Mouse (Mus musculus) CH12F3 (cell line): ENCODE measurements around the gene Ube2e3.

Experiments used
- in situ Hi-C: fragments of 300-500 bp; cut with MboI; formaldehyde crosslinking; loops from 2 replicates; pipeline ENCODE4 v1.14.3; 2020; ENCODE audit warnings: low sequenced_read_pairs

Gene Ube2e3

GRCm38 (mm10) chr2:78882068-78882467, 14.1 kb downstream of the Ube2e3 start:
- in situ Hi-C loops: no loop called here

DNA sequence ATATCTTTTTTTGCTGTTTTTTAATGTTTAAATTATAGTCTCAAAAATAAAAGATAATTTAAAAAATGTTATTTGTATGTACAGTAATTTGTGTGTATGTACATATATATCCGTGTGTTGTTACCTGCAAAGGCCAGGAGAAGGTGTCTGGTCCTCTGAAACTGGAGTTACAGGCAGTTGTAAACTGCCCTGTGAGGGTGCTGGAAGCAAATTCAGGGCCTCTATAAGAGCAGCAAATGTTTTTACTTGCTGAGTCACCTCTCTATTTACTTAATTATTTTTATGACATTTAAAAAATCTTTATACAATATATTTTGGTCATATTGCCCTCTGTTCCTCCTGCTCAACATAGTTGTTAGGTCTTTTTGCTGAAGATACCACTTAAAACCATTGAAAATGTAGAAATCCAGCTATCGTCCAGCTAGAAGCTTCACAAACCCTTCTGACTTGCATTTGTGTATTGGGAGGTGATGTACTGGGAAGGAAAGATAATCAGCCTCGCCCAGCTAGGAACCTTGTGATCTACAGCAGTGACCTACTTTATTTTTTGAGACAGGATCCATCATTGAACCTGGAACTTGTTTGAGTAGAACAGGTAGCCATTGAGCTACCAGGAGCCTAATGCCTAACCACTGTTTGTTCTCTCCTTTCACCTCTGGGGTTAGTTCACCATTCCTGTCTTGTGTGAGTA, 15.0 kb downstream of the Ube2e3 start:
- in situ Hi-C loops: no loop called here

DNA sequence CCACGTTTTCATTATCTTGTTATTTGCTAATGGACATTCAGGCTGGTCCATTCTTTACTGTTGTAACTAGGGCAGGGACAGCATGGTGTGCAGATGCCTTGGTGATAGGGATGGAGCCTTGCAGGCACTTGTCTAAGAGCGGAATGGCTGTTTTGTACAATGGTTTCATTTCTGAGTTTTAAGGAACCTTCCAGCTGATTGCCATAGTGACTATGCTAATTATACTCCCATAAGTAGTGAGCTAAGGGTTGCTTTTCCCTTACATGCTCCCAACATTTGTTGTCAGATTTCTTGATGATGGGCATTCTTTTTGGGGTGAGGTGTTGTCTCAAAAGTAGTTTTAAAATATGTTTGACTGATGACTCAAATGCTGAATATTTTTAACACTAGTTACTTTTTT, 18.5 kb downstream of the Ube2e3 start:
- in situ Hi-C loops: no loop called here

- in situ Hi-C loops: no loop called here
These were observed 20.3 kb downstream of the Ube2e3 start for GRCm38 (mm10) chr2:78888190-78888589.

DNA sequence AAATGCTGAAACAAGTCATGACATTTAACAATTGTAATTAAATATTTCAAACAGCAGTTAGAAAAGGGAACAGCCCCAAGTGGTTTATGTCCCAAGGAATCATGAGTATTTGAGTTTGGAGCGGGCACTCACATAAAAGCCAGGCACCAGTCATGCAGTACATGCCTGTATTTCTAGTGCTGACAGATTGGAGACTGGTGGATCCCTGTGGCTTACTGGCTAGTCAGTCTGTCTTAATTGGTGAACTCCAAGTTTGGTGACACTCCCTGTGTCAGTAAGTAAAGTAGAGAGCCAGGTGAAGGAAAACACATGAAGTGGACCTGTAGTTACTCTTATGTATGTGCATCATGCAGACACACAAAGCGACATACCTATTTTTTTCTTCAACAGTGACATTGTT, 27.3 kb downstream of the Ube2e3 start:
- in situ Hi-C loops: no loop called here

GRCm38 (mm10) chr2:78905916-78906315, 38.0 kb downstream of the Ube2e3 start:
- in situ Hi-C loops: loop anchor here (10.0 kb wide), 1 partner anchor 851 kb away; no protein-coding TSS in a partner anchor

GRCm38 (mm10) chr2:78911516-78911915, 43.6 kb downstream of the Ube2e3 start:
- in situ Hi-C loops: no loop called here

DNA sequence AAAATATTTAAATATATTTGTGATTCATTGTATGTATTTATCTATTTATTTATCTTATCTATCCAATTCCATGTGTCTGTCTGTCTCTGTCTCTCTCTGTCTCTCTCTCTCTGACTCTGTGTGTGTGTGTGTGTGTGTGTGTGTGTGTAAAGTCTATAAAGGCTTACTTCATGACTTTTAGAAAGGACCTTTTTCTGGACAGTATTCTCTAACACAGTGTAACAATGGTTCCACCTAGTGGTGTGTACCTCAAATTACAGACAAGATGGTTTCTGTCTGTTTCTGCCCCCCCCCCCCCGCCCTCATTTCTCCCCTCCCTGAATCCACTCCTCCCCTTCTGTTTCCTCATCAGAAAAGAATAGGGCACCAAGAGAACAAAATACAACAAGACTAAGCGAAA, 46.9 kb downstream of the Ube2e3 start:
- in situ Hi-C loops: no loop called here

GRCm38 (mm10) chr2:78922980-78923674, 55.2 kb downstream of the Ube2e3 start:
- in situ Hi-C loops: no loop called here

GRCm38 (mm10) chr2:78925807-78926206, 57.9 kb downstream of the Ube2e3 start:
- in situ Hi-C loops: no loop called here

GRCm38 (mm10) chr2:78927625-78928024, 59.7 kb downstream of the Ube2e3 start:
- in situ Hi-C loops: no loop called here

DNA sequence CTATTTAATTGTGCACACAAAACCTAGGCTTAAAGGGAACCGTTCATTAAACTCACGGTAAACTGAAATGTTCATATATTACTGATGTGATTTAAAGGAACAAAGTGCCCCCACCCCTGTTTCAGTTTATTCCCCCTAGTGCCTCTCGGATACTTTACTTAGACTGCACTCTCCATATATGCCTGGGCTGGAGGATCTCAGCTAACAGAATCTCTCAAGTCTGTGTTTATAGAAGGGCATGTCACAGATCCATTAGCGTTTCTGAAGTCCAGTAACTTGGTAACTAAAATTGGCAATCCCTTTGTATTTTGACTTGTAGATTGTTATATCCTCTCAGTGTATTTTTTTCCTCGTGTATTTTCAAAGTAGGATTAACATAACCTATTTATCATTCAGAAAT, 60.2 kb downstream of the Ube2e3 start:
- in situ Hi-C loops: no loop called here

GRCm38 (mm10) chr2:78931358-78931757, 63.4 kb downstream of the Ube2e3 start:
- in situ Hi-C loops: loop anchor here (10.0 kb wide), 1 partner anchor 573 kb away; no protein-coding TSS in a partner anchor

GRCm38 (mm10) chr2:78959451-78959850, 91.5 kb downstream of the Ube2e3 start:
- in situ Hi-C loops: no loop called here

DNA sequence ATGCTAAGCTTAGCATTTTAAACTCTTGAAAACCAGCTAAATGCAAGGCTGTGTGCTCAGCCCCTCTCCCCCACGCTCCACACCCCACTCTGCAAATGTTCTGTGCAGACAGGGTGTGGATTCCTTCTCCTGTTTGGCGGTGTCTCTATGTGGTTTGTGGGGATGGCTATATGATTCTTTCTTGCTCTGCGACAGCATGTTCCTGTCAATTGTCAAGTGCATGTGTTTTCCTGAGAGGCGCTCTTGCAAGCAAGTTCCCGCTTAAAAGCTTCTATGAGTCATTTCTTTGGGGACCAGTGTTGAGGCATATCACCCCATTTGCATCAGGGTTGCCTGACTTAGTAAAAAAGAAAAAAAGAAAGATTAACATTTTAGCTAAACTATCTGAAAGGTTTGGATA, 92.4 kb downstream of the Ube2e3 start:
- in situ Hi-C loops: loop anchor here (5.0 kb wide), 1 partner anchor 297 kb away; the partner anchor contains the start of gene Itga4

- in situ Hi-C loops: loop anchor here (5.0 kb wide), 1 partner anchor 296 kb away; the partner anchor contains the start of gene Itga4
These were observed 93.1 kb downstream of the Ube2e3 start for GRCm38 (mm10) chr2:78961023-78961422.

DNA sequence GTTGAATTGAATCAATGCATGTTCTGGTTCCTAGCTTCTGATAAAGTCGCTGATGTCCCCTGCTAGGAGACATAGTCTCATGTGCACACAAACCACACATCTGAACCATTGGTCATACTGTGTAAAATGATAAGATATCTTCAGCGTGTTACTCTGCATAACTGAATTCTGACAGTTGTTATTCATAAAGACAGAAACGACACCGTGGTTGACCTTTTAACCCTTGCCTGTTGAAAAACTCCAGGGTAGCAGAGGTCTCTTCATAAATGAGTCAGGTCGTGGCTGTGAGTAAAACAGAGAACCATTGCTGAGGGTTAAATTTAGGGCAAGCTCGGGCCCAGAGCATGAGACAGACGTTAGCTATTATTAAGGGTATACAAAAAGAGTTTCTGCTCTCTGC, 93.7 kb downstream of the Ube2e3 start:
- in situ Hi-C loops: loop anchor here (5.0 kb wide), 1 partner anchor 296 kb away; the partner anchor contains the start of gene Itga4

GRCm38 (mm10) chr2:78964995-78965394, 97.1 kb downstream of the Ube2e3 start:
- in situ Hi-C loops: loop anchor here (5.0 kb wide), 1 partner anchor 292 kb away; the partner anchor contains the start of gene Itga4

DNA sequence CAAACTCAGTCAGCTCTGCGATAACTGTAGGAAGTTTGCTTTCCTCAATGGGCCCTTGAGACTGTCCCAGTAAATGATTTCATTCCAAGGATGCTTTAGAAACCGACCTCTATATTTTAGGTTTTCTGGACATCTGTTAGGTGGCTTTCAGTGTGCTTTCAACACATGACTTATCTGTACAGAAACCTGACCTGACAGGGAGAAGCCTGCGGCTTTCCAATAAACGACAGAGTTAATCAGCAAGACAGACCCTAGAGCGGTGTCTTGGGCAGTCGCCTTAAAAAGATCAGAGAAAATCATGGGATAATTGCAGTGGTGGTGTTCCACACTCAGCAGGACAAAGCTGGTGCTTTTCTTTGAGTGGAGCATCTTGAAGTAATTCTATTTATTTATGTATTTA, 97.5 kb downstream of the Ube2e3 start:
- in situ Hi-C loops: no loop called here

DNA sequence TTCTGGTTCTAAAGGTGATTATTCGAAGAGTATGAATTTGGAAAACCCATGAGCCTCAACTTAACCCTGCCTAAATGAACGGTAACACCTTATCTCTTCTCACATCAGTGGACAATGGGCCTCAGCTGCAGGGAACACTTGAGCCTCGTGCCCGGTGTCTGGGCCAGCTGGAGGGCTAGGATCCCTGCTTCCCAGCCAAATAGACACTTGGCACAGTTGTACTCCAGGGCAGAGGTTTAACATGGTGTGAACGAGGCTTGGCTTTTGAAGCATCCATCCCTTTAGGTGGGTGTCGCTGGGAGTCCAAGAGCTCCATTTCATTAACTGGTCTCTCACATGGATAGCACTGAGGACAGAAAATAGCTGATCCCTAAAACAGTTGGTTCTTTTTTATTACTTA, 102.2 kb downstream of the Ube2e3 start:
- in situ Hi-C loops: no loop called here
